Mouse (Mus musculus) CD4-positive, CD25-positive, alpha-beta regulatory T cell, adult 4 months (primary cell): Measurements from ENCODE around the gene Tsga13. TPM values are rescaled to one million over a fixed set of nuclear protein-coding genes. Genes with fewer than 3 reads are reported as not detected.

Source experiments
- ATAC-seq: one replicate; pipeline ENCODE4 v1.8.0; 2017
- polyA plus RNA-seq, 2 experiments: library from polyadenylated mRNA; unstranded; fragments of 100-300 nt; shearing (Covaris generic); gene quantifications; one replicate each; pipeline ENCODE4 v1.2.1; 2017

Tsga13 gene
- not detected for polyA plus RNA-seq

GRCm38 (mm10) chr6:30915473-30915872, at the start of gene Tsga13:
Gene Tsga13, minus strand, starts transcription at chr6:30915573.
- no peak for ATAC-seq

GRCm38 (mm10) chr6:30958736-30959540, 43.6 kb upstream of the Tsga13 start, which contains the start of gene Klf14:
Gene Klf14, minus strand, starts transcription at chr6:30959078.
- ATAC-seq, result no peak

GRCm38 (mm10) chr6:30957784-30958735, 42.7 kb upstream of the Tsga13 start:
- no peak for ATAC-seq

GRCm38 (mm10) chr6:30939264-30939663, 23.9 kb upstream of the Tsga13 start:
- ATAC-seq, result no peak

- no peak for ATAC-seq
Observed at GRCm38 (mm10) chr6:30922821-30923220, 7.4 kb upstream of the Tsga13 start.

- ATAC-seq, result no peak
Observed at GRCm38 (mm10) chr6:30921826-30922225, 6.5 kb upstream of the Tsga13 start.

- no peak for ATAC-seq
Observed at GRCm38 (mm10) chr6:30920834-30921675, 5.7 kb upstream of the Tsga13 start.

GRCm38 (mm10) chr6:30907970-30908369, 7.4 kb downstream of the Tsga13 start:
- ATAC-seq, result no peak

- ATAC-seq, result no peak
Observed at GRCm38 (mm10) chr6:30904911-30905310, 10.5 kb downstream of the Tsga13 start.

GRCm38 (mm10) chr6:30904033-30904432, 11.3 kb downstream of the Tsga13 start:
- ATAC-seq, result no peak

- ATAC-seq, result no peak
Observed at GRCm38 (mm10) chr6:30897520-30897919, 17.9 kb downstream of the Tsga13 start.

GRCm38 (mm10) chr6:30896986-30897327, 18.4 kb downstream of the Tsga13 start:
- peak; percentile 6 for ATAC-seq

- ATAC-seq, result peak; percentile 98
Observed at GRCm38 (mm10) chr6:30896195-30896985, 19.0 kb downstream of the Tsga13 start, which contains the start of gene Copg2. Gene Copg2, minus strand, starts transcription at chr6:30896794.

- no peak for ATAC-seq
Observed at GRCm38 (mm10) chr6:30895819-30896194, 19.6 kb downstream of the Tsga13 start.

- no peak for ATAC-seq
Observed at GRCm38 (mm10) chr6:30893081-30893480, 22.3 kb downstream of the Tsga13 start.

GRCm38 (mm10) chr6:30891761-30892160, 23.6 kb downstream of the Tsga13 start:
- ATAC-seq, result no peak

- no peak for ATAC-seq
Observed at GRCm38 (mm10) chr6:30884856-30885255, 30.5 kb downstream of the Tsga13 start.

GRCm38 (mm10) chr6:30883491-30883890, 31.9 kb downstream of the Tsga13 start:
- no peak for ATAC-seq

GRCm38 (mm10) chr6:30876661-30877060, 38.7 kb downstream of the Tsga13 start:
- no peak for ATAC-seq

- ATAC-seq, result no peak
Observed at GRCm38 (mm10) chr6:30866501-30866900, 48.9 kb downstream of the Tsga13 start.

- no peak for ATAC-seq
Observed at GRCm38 (mm10) chr6:30865031-30865678, 50.2 kb downstream of the Tsga13 start.
